Mouse (Mus musculus) CH12.LX (cell line): ENCODE results near the gene Zfp784. TPM values are rescaled to one million over a fixed set of nuclear protein-coding genes. Genes with fewer than 3 reads are reported as not detected.

Experiments used
- DNase-seq: peaks from one replicate; pipeline ENCODE4 v3.0.0-alpha.2; 2013; ENCODE audit errors: extremely low read depth
- H3K27ac ChIP-seq: 2 replicates; pipeline ENCODE4 v1.5.1; 2012; ENCODE audit warnings: low read depth, mild to moderate bottlenecking, control low read depth, moderate library complexity; ENCODE audit not compliant: insufficient read depth
- H3K27me3 ChIP-seq: replicated peaks from 2 replicates; pipeline ENCODE3; 2012; ENCODE audit warnings: inconsistent platforms
- H3K36me3 ChIP-seq, 2 experiments: replicated peaks in 1 of 2; 2 replicates each; pipeline versions ENCODE3 to v1.6.1; 2012; ENCODE audit warnings: inconsistent platforms in 1 of 2, low read length in 1 of 2, mild to moderate bottlenecking in 1 of 2, mixed read lengths in 1 of 2, moderate library complexity in 1 of 2; ENCODE audit not compliant: control insufficient read depth in 1 of 2, insufficient read depth in 1 of 2
- H3K4me1 ChIP-seq, 2 experiments: 2 replicates each; pipeline ENCODE4 v1.6.1; 2012; ENCODE audit warnings: inconsistent platforms in 1 of 2, moderate library complexity in 1 of 2; ENCODE audit not compliant: insufficient read depth in 2 of 2, control insufficient read depth in 1 of 2
- H3K4me2 ChIP-seq: 2 replicates; pipeline ENCODE4 v1.6.1; 2012; ENCODE audit warnings: low read depth, mild to moderate bottlenecking, control low read depth; ENCODE audit not compliant: poor library complexity, insufficient read depth, severe bottlenecking
- H3K4me3 ChIP-seq, 3 experiments: fragments of 150-350 bp in 1 of 3; sonication (generic) in 1 of 3; replicated peaks in 1 of 3; 2 replicates each; pipeline versions ENCODE3 to v1.5.1; 2011 to 2012; ENCODE audit warnings: low read depth in 2 of 3, low read length in 2 of 3, mild to moderate bottlenecking in 2 of 3, moderate library complexity in 2 of 3, control low read depth in 1 of 3, improper control_type of control experiment in 1 of 3, inconsistent platforms in 1 of 3, mixed read lengths in 1 of 3; ENCODE audit not compliant: poor library complexity in 1 of 3
- H3K79me2 ChIP-seq: replicated peaks from 2 replicates; pipeline ENCODE4 v1.6.1; 2012; ENCODE audit warnings: mild to moderate bottlenecking, moderate library complexity; ENCODE audit not compliant: control insufficient read depth, poor library complexity, insufficient read depth, severe bottlenecking; ENCODE audit errors: extremely low read depth
- H3K9ac ChIP-seq: 2 replicates; pipeline ENCODE4 v1.6.1; 2012; ENCODE audit warnings: low read depth, mild to moderate bottlenecking, control low read depth, moderate library complexity; ENCODE audit not compliant: insufficient read depth
- H3K9me3 ChIP-seq: replicated peaks from 2 replicates; pipeline ENCODE3; 2012; ENCODE audit warnings: low read length, inconsistent platforms, mixed read lengths
- BHLHE40 ChIP-seq: IDR thresholded peaks from 2 replicates; pipeline ENCODE4 v1.6.1; 2011; ENCODE audit warnings: mild to moderate bottlenecking, low read depth, low read length, improper control_type of control experiment
- CHD1 ChIP-seq: IDR thresholded peaks from 2 replicates; pipeline ENCODE4 v1.6.1; 2012; ENCODE audit warnings: low read depth, low read length, improper control_type of control experiment, inconsistent platforms
- CHD2 ChIP-seq: IDR thresholded peaks from 2 replicates; pipeline ENCODE4 v1.6.1; 2011; ENCODE audit warnings: low read length, improper control_type of control experiment
- CTCF ChIP-seq, 2 experiments: IDR thresholded peaks in 1 of 2; conservative IDR thresholded peaks in 1 of 2; 2 replicates each; pipeline ENCODE4 v1.5.1; 2011 to 2012; ENCODE audit warnings: low read depth in 2 of 2, low read length in 2 of 2, improper control_type of control experiment in 1 of 2, inconsistent platforms in 1 of 2, mild to moderate bottlenecking in 1 of 2, moderate library complexity in 1 of 2
- E2F4 ChIP-seq: IDR thresholded peaks from 2 replicates; pipeline ENCODE4 v1.6.1; 2011; ENCODE audit warnings: low read depth, low read length, improper control_type of control experiment; ENCODE audit not compliant: insufficient replicate concordance
- ELF1 ChIP-seq: IDR thresholded peaks from 2 replicates; pipeline ENCODE4 v1.6.1; 2014; ENCODE audit warnings: low read depth, mild to moderate bottlenecking, inconsistent platforms, low read length, improper control_type of control experiment
- EP300 ChIP-seq: IDR thresholded peaks from 2 replicates; pipeline ENCODE4 v1.6.1; 2011; ENCODE audit warnings: low read length, improper control_type of control experiment
- ETS1 ChIP-seq: conservative IDR thresholded peaks from 2 replicates; pipeline ENCODE4 v1.6.1; 2012; ENCODE audit warnings: low read depth, mild to moderate bottlenecking, inconsistent platforms, low read length, improper control_type of control experiment, moderate library complexity
- GABPA ChIP-seq: IDR thresholded peaks from 2 replicates; pipeline ENCODE4 v1.6.1; 2012; ENCODE audit warnings: low read depth, low read length, improper control_type of control experiment, inconsistent platforms; ENCODE audit not compliant: insufficient replicate concordance
- HCFC1 ChIP-seq: IDR thresholded peaks from 2 replicates; pipeline ENCODE4 v1.6.1; 2012; ENCODE audit warnings: low read depth, mild to moderate bottlenecking, inconsistent platforms, low read length, improper control_type of control experiment
- IRF4 ChIP-seq: IDR thresholded peaks from 2 replicates; pipeline ENCODE4 v1.6.1; 2014; ENCODE audit warnings: low read depth, mild to moderate bottlenecking, inconsistent platforms, low read length, improper control_type of control experiment
- JUN ChIP-seq: IDR thresholded peaks from 2 replicates; pipeline ENCODE4 v1.6.1; 2011; ENCODE audit warnings: low read depth, mild to moderate bottlenecking, low read length, improper control_type of control experiment, moderate library complexity; ENCODE audit not compliant: insufficient read depth
- JUND ChIP-seq: conservative IDR thresholded peaks from 2 replicates; pipeline ENCODE4 v1.6.1; 2011; ENCODE audit warnings: low read depth, low read length, improper control_type of control experiment
- KAT2A ChIP-seq: IDR thresholded peaks from 2 replicates; pipeline ENCODE4 v1.6.1; 2012; ENCODE audit warnings: low read length, improper control_type of control experiment, inconsistent platforms; ENCODE audit not compliant: insufficient replicate concordance
- MAFK ChIP-seq: IDR thresholded peaks from 2 replicates; pipeline ENCODE4 v1.6.1; 2011; ENCODE audit warnings: low read length, improper control_type of control experiment; ENCODE audit not compliant: insufficient replicate concordance
- MAX ChIP-seq: IDR thresholded peaks from 2 replicates; pipeline ENCODE4 v1.6.1; 2011; ENCODE audit warnings: low read length, improper control_type of control experiment
- MAZ ChIP-seq: IDR thresholded peaks from 2 replicates; pipeline ENCODE4 v1.6.1; 2012; ENCODE audit warnings: low read depth, mild to moderate bottlenecking, inconsistent platforms, low read length, improper control_type of control experiment, moderate library complexity
- MEF2A ChIP-seq: IDR thresholded peaks from 2 replicates; pipeline ENCODE4 v1.6.1; 2014; ENCODE audit warnings: low read depth, mild to moderate bottlenecking, inconsistent platforms, low read length, improper control_type of control experiment, borderline replicate concordance
- MXI1 ChIP-seq: IDR thresholded peaks from 2 replicates; pipeline ENCODE4 v1.6.1; 2011; ENCODE audit warnings: mild to moderate bottlenecking, low read depth, low read length, improper control_type of control experiment
- MYC ChIP-seq: IDR thresholded peaks from 2 replicates; pipeline ENCODE4 v1.6.1; 2011; ENCODE audit warnings: low read depth, mild to moderate bottlenecking, improper control_type of control experiment, low read length
- NELFE ChIP-seq: IDR thresholded peaks from 2 replicates; pipeline ENCODE4 v1.6.1; 2011; ENCODE audit warnings: low read depth, low read length, improper control_type of control experiment
- NRF1 ChIP-seq: IDR thresholded peaks from 2 replicates; pipeline ENCODE4 v1.6.1; 2014; ENCODE audit warnings: low read depth, mild to moderate bottlenecking, inconsistent platforms, low read length, improper control_type of control experiment, moderate library complexity
- PAX5 ChIP-seq: IDR thresholded peaks from 2 replicates; pipeline ENCODE4 v1.6.1; 2012; ENCODE audit warnings: low read length, inconsistent platforms, mixed read lengths
- POLR2A ChIP-seq: IDR thresholded peaks from 2 replicates; pipeline ENCODE4 v1.6.1; 2011; ENCODE audit warnings: low read depth, mild to moderate bottlenecking, improper control_type of control experiment, low read length
- POLR2AphosphoS2 ChIP-seq: IDR thresholded peaks from 2 replicates; pipeline ENCODE4 v1.6.1; 2011; ENCODE audit warnings: low read depth, low read length, improper control_type of control experiment
- RAD21 ChIP-seq: IDR thresholded peaks from 2 replicates; pipeline ENCODE4 v1.6.1; 2011; ENCODE audit warnings: low read depth, mild to moderate bottlenecking, low read length, improper control_type of control experiment, moderate library complexity
- RCOR1 ChIP-seq: conservative IDR thresholded peaks from 2 replicates; pipeline ENCODE4 v1.6.1; 2012; ENCODE audit warnings: low read depth, mild to moderate bottlenecking, inconsistent platforms, low read length, improper control_type of control experiment
- SIN3A ChIP-seq: IDR thresholded peaks from 2 replicates; pipeline ENCODE4 v1.6.1; 2012; ENCODE audit warnings: low read length, improper control_type of control experiment, inconsistent platforms
- SMC3 ChIP-seq: IDR thresholded peaks from 2 replicates; pipeline ENCODE4 v1.6.1; 2011; ENCODE audit warnings: low read depth, low read length, improper control_type of control experiment
- TBP ChIP-seq: conservative IDR thresholded peaks from 2 replicates; pipeline ENCODE4 v1.6.1; 2011; ENCODE audit warnings: low read depth, low read length, improper control_type of control experiment
- TCF12 ChIP-seq: IDR thresholded peaks from 2 replicates; pipeline ENCODE4 v1.6.1; 2014; ENCODE audit warnings: low read depth, mild to moderate bottlenecking, inconsistent platforms, low read length, improper control_type of control experiment
- UBTF ChIP-seq: IDR thresholded peaks from 2 replicates; pipeline ENCODE4 v1.6.1; 2012; ENCODE audit warnings: low read depth, mild to moderate bottlenecking, inconsistent platforms, low read length, improper control_type of control experiment, moderate library complexity
- USF1 ChIP-seq: IDR thresholded peaks from 2 replicates; pipeline ENCODE4 v1.6.1; 2014; ENCODE audit warnings: low read depth, mild to moderate bottlenecking, inconsistent platforms, low read length, improper control_type of control experiment
- USF2 ChIP-seq: conservative IDR thresholded peaks from 2 replicates; pipeline ENCODE4 v1.6.1; 2011; ENCODE audit warnings: low read depth, low read length, improper control_type of control experiment
- ZC3H11A ChIP-seq: IDR thresholded peaks from 2 replicates; pipeline ENCODE4 v1.6.1; 2012; ENCODE audit warnings: low read depth, mild to moderate bottlenecking, inconsistent platforms, low read length, improper control_type of control experiment
- ZKSCAN1 ChIP-seq: IDR thresholded peaks from 2 replicates; pipeline ENCODE4 v1.6.1; 2012; ENCODE audit warnings: low read depth, inconsistent platforms, low read length, improper control_type of control experiment, borderline replicate concordance
- ZMIZ1 ChIP-seq: IDR thresholded peaks from 2 replicates; pipeline ENCODE4 v1.6.1; 2012; ENCODE audit warnings: low read depth, mild to moderate bottlenecking, inconsistent platforms, low read length, improper control_type of control experiment
- ZNF384 ChIP-seq: IDR thresholded peaks from 2 replicates; pipeline ENCODE4 v1.6.1; 2012; ENCODE audit warnings: low read depth, low read length, improper control_type of control experiment, inconsistent platforms
- dilution Hi-C: fragments of 300-500 bp; cut with MboI; formaldehyde crosslinking; loops from 2 replicates; pipeline ENCODE4 v1.14.3; 2020; ENCODE audit warnings: low sequenced_read_pairs; ENCODE audit not compliant: extremely low pct_unique_long_range_greater_than_20kb, extremely low pct_ligation_motif_present
- in situ Hi-C: fragments of 300-500 bp; cut with MboI; formaldehyde crosslinking; loops from 3 replicates; pipeline ENCODE4 v1.14.3; 2019; ENCODE audit warnings: low sequenced_read_pairs, low pct_ligation_motif_present, low pct_unique_long_range_greater_than_20kb, mixed read lengths
- polyA plus RNA-seq: library from polyadenylated mRNA; unstranded; fragments of >175 nt; gene quantifications from 2 replicates; pipeline ENCODE4 v1.2.1, GENCODE M21; 2012; ENCODE audit warnings: low read depth; ENCODE audit not compliant: insufficient read length
- total RNA-seq, 2 experiments: library from RNA; depleted of rRNA; stranded (reverse); fragments of 300-350 nt in 1 of 2; fragments of >200 nt in 1 of 2; gene quantifications; 2 replicates each; pipeline ENCODE4 v1.2.3; 2012 to 2014

Gene Zfp784
- total RNA-seq (2012; rRNA removed): 1.0 and 1.5 TPM in 2 replicates
- total RNA-seq (2014; rRNA removed): 0.72 and 1.1 TPM in 2 replicates
- 0.53 and 1.4 TPM in 2 replicates for polyA plus RNA-seq

DNA sequence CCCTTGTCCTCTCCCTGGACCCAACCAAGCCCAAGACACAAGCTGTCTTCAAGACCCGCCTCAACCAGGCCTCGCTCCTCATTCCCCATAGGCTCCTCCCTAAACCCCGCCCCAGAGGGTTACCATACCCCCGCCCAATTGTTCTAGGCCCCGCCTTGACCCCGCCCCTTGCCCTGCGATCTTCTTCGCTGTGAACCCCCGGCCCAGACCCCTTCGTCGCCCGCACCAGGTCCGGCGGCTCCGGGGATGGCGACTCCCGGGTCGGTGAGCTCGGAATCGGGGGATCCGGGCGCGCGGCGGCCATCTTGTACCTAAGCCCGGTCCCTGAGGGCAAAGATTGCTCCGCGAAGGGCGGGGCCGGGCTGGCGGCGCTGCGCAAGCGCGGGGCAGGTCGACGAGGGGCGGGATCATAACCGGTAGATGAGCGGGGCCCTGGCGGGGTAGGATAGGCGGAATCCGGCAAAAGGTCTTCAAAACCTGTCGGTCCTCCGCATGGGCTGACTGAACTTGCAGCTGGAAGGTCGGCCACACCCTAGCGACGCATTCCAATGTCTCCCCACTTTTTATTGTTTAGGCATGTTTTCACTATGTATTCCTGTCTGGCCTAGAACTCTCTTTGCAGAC is at the start of gene Zfp784:
Zfp784 (minus strand) TSS at position 338 of the 624 bp plus-strand sequence.
- dilution Hi-C loops (no loop called here), in situ Hi-C loops (no loop called here)
- Histone ChIP-seq H3K4me2 (peak within 1 kb of the TSS; percentile 89), H3K36me3 (peaks cover 3 to 39% of the 10 kb centered on the region in 2 experiments), H3K4me3 (peak within 1 kb of the TSS; percentile 57 to 90 (median 83)), H3K9me3 (no peaks in the 10 kb centered on the region), H3K79me2 (0 out of 2 replicates have a peak, but pooled peaks cover 5% of the 10 kb centered on the region), H3K27me3 (no peaks in the 10 kb centered on the region), H3K4me1 (peaks cover 4 to 17% of the 10 kb centered on the region in 2 experiments), H3K9ac (peak within 1 kb of the TSS; percentile 96), H3K27ac (peak within 1 kb of the TSS; percentile 87)
- no peak for TF ChIP-seq CHD2
- no peak for TF ChIP-seq USF2
- TF ChIP-seq MAX: peak; percentile 24; the same call in 1 of the 2 replicates
- no peak for TF ChIP-seq USF1
- TF ChIP-seq NELFE: peak; percentile 87
- no peak for TF ChIP-seq MAFK
- no peak for TF ChIP-seq JUN
- TF ChIP-seq MYC: peak; percentile 41; the same call in 1 of the 2 replicates
- TF ChIP-seq ZNF384: no peak
- no peak; the same call in 1 of the 2 replicates for TF ChIP-seq IRF4
- TF ChIP-seq E2F4: peak; percentile 27; the same call in 1 of the 2 replicates
- no peak for TF ChIP-seq TBP
- TF ChIP-seq HCFC1: peak; percentile 67
- TF ChIP-seq ETS1: no peak; the same call in 1 of the 2 replicates
- peak; percentile 75; the same call in 1 of the 2 replicates for TF ChIP-seq MAZ
- TF ChIP-seq ELF1: peak; percentile 62
- TF ChIP-seq TCF12: peak; percentile 76; the same call in 1 of the 2 replicates
- TF ChIP-seq NRF1: peak; percentile 96
- no peak for TF ChIP-seq RAD21
- peak; percentile 89 for TF ChIP-seq POLR2A
- no peak for TF ChIP-seq JUND
- TF ChIP-seq ZMIZ1: no peak
- no peak for TF ChIP-seq RCOR1
- TF ChIP-seq KAT2A: 0 out of 2 replicates have a peak, but pooled peaks have one; percentile 42
- TF ChIP-seq MXI1: peak; percentile 43; the same call in 1 of the 2 replicates
- no peak for TF ChIP-seq GABPA
- TF ChIP-seq POLR2AphosphoS2: peak; percentile 83; the same call in 1 of the 2 replicates
- no peak; the same call in 1 of the 2 replicates for TF ChIP-seq UBTF
- 0 out of 2 replicates have a peak, but pooled peaks have one; percentile 30 for TF ChIP-seq MEF2A
- TF ChIP-seq SMC3: no peak
- no peak for TF ChIP-seq EP300
- TF ChIP-seq SIN3A: peak; percentile 66; the same call in 1 of the 2 replicates
- TF ChIP-seq CHD1: no peak
- TF ChIP-seq PAX5: no peak
- no peak for TF ChIP-seq CTCF (conservative IDR thresholded peaks at IDR 0.05 in 1 of 2, IDR thresholded peaks at IDR 0.05 in 1 of 2; ENCODE audit: low read depth in 2 of 2, low read length in 2 of 2)
- no peak for TF ChIP-seq BHLHE40
- no peak for TF ChIP-seq ZC3H11A
- TF ChIP-seq ZKSCAN1: no peak
- DNase-seq: peak; percentile 86
